Mouse (Mus musculus) cerebellum, adult 2 months (tissue): ENCODE measurements around the gene Chst3. TPM values are rescaled to one million over a fixed set of nuclear protein-coding genes. Genes with fewer than 3 reads are reported as not detected.
"Not testable (repeated sequence)": the region's sequence is repeated elsewhere in the genome, so short reads cannot be mapped to it uniquely, and the experiment has no call there.

ENCODE experiments used
- DNase-seq, 2 experiments: peaks; one replicate each; pipeline ENCODE4 v3.0.0; 2021
- H3K27ac ChIP-seq: fragments of 200-500 bp; 2 replicates; pipeline ENCODE4 v1.5.1; 2012; ENCODE audit warnings: low read length, control low read depth, inconsistent platforms; ENCODE audit not compliant: insufficient read depth
- H3K27me3 ChIP-seq: fragments of 200-500 bp; 2 replicates; pipeline ENCODE4 v1.6.1; 2012; ENCODE audit warnings: inconsistent platforms, mild to moderate bottlenecking, low read length, moderate library complexity; ENCODE audit not compliant: control insufficient read depth, insufficient read depth
- H3K4me1 ChIP-seq: fragments of 200-500 bp; 2 replicates; pipeline ENCODE4 v1.6.1; 2011; ENCODE audit warnings: low read length; ENCODE audit not compliant: control insufficient read depth, insufficient read depth
- H3K4me3 ChIP-seq: fragments of 200-500 bp; replicated peaks from 2 replicates; pipeline ENCODE3; 2011; ENCODE audit warnings: mild to moderate bottlenecking, low read depth, low read length, control low read depth; ENCODE audit not compliant: insufficient read depth
- CTCF ChIP-seq: fragments of 200-500 bp; IDR thresholded peaks from 2 replicates; pipeline ENCODE4 v1.5.1; 2011; ENCODE audit warnings: low read depth, mild to moderate bottlenecking, control low read depth, low read length, moderate library complexity, borderline replicate concordance; ENCODE audit not compliant: insufficient read depth
- POLR2A ChIP-seq: fragments of 200-500 bp; IDR thresholded peaks from 2 replicates; pipeline ENCODE4 v1.6.1; 2011; ENCODE audit warnings: low read length, control low read depth, borderline replicate concordance; ENCODE audit not compliant: insufficient read depth
- WGBS: fragments of 180-500 bp; shearing (Covaris S2); methylation state at CpG from one replicate; pipeline ENCODE4 v1.1.7; 2018; 5-methylcytosine and 5-hydroxymethylcytosine counted together
- polyA plus RNA-seq: library from polyadenylated mRNA; depleted of rRNA; stranded (reverse); fragments of >200 nt; gene quantifications from 2 replicates; pipeline ENCODE4 v1.2.3, GENCODE M21; 2012

Chst3 gene
- polyA plus RNA-seq, 1 experiment: 2.2 TPM

- H3K27me3 ChIP-seq: no peaks in the 10 kb centered on the region
- TF ChIP-seq CTCF (no peak), POLR2A (no peak)
- H3K4me1 ChIP-seq: peaks cover 31% of the 10 kb centered on the region
- 18% methylated on average over 19 of the region's 19 CpGs for WGBS
- H3K27ac ChIP-seq: no peak overlapping the region
- DNase-seq: no peak
- no peak overlapping the region for H3K4me3 ChIP-seq
Measured at GRCm38 (mm10) chr10:60193532-60194423, 25.3 kb downstream of the Chst3 start.

GRCm38 (mm10) chr10:60191796-60192195, 27.3 kb downstream of the Chst3 start:
- no peak overlapping the region for H3K27ac ChIP-seq
- under 1% methylated on average over 17 of the region's 17 CpGs for WGBS

GRCm38 (mm10) chr10:60189534-60190186, 29.4 kb downstream of the Chst3 start:
- no peak for TF ChIP-seq CTCF
- no peak for TF ChIP-seq POLR2A
- 92% methylated on average over 6 of the region's 6 CpGs for WGBS
- no peak for DNase-seq
- Histone ChIP-seq H3K4me1 (peaks cover 14% of the 10 kb centered on the region), H3K4me3 (no peak overlapping the region), H3K27me3 (no peaks in the 10 kb centered on the region), H3K27ac (no peak overlapping the region)

More at GRCm38 (mm10) chr10:60191796-60192195, 27.3 kb downstream of the Chst3 start:
- no peaks in the 10 kb centered on the region for H3K27me3 ChIP-seq
- DNase-seq: peak; percentile 77 to 87
- TF ChIP-seq POLR2A: no peak
- TF ChIP-seq CTCF: peak; percentile 85
- peaks cover 25% of the 10 kb centered on the region for H3K4me1 ChIP-seq
- H3K4me3 ChIP-seq: peak overlapping the region; percentile 48

- Histone ChIP-seq H3K27ac (no peak overlapping the region), H3K4me1 (no peaks in the 10 kb centered on the region), H3K4me3 (no peak overlapping the region), H3K27me3 (no peaks in the 10 kb centered on the region)
- no peak for TF ChIP-seq CTCF
- no peak for TF ChIP-seq POLR2A
- peak; percentile 78 to 79 for DNase-seq
- WGBS: 67% methylated on average over 44 of the region's 44 CpGs
Measured at GRCm38 (mm10) chr10:60186191-60186945, 32.7 kb downstream of the Chst3 start.

- Histone ChIP-seq H3K4me1 (no peaks in the 10 kb centered on the region), H3K4me3 (no peak overlapping the region), H3K27ac (no peak overlapping the region), H3K27me3 (no peaks in the 10 kb centered on the region)
- no peak for TF ChIP-seq CTCF
- TF ChIP-seq POLR2A: no peak
- no peak for DNase-seq
- WGBS: 60% methylated on average over 10 of the region's 10 CpGs
Measured at GRCm38 (mm10) chr10:60185023-60185709, 33.9 kb downstream of the Chst3 start.

GRCm38 (mm10) chr10:60175306-60175705, 43.8 kb downstream of the Chst3 start:
- not testable (repeated sequence) for H3K27ac ChIP-seq, H3K27me3 ChIP-seq, DNase-seq, H3K4me1 ChIP-seq, H3K4me3 ChIP-seq
- WGBS: 82% methylated on average over 9 of the region's 9 CpGs

GRCm38 (mm10) chr10:60174506-60174905, 44.6 kb downstream of the Chst3 start:
- 68% methylated on average over 3 of the region's 3 CpGs for WGBS
- TF ChIP-seq CTCF: no peak
- no peak for DNase-seq

More at GRCm38 (mm10) chr10:60174506-60174905, 44.6 kb downstream of the Chst3 start:
- peaks cover 2% of the 10 kb centered on the region for H3K4me1 ChIP-seq
- H3K27ac ChIP-seq: no peak overlapping the region
- H3K27me3 ChIP-seq: no peaks in the 10 kb centered on the region
- no peak overlapping the region for H3K4me3 ChIP-seq
